Mouse (Mus musculus): ENCODE measurements around the gene Phb2. TPM values are rescaled to one million over a fixed set of nuclear protein-coding genes. Genes with fewer than 3 reads are reported as not detected.
A peak's percentile ranks its signal among the peaks of the same experiment; 100 is the strongest.
"Not testable (repeated sequence)": the region's sequence is repeated elsewhere in the genome, so short reads cannot be mapped to it uniquely, and the experiment has no call there.

Gene Phb2
- polyA plus RNA-seq, 1 experiment = 193 TPM

DNA sequence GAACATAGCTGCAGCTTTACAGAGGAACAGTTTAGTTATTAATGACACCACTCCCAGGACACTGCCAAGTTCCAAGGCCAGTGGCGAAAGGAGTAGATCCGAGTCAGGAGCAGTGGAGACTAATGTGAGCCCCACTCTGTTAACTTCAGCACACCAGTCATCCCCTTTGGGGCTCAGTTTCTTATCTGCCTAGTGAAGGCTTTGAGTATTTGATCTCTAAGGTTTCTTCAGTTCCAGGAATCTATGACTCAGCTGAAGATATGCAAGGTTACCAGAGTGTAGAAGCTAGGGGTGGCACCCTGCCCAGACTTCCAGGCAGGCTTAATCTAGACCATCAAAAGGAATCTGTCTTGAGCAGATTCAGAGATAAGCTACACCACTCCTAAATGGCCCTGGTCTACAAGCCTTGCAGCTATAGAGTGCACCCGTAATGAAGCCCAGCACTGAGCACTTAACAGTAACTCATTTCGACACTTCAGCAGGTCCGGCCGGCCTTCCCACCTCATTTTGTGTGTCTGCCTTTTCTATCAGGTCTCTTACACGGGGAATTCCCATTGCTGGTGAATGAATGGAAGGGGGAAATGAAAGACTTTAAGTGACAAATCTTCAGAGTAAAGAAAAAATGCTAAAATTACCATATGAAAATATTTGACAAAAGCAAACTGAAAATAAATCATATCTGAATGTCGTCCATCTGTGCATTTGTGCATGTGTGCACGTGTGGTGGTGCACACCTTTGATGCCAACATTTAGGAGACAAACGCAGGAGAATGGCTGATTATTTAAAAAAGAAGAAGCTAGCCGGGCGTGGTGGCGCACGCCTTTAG is 28.3 kb upstream of the Phb2 start:
- DNase-seq = peak; percentile 89
- WGBS = 53% methylated on average over 14 of the region's 14 CpGs
- no peaks in the 10 kb centered on the region for H3K27me3 ChIP-seq (replicated peaks; ENCODE audit: control insufficient read depth, insufficient read depth, low read length)
- H3K36me3 ChIP-seq (ENCODE audit: control insufficient read depth, insufficient read depth, low read length) = no peaks in the 10 kb centered on the region
- H3K27ac ChIP-seq (ENCODE audit: insufficient read depth, low read depth, low read length) = peak overlapping the region; percentile 69
- TF ChIP-seq CTCF (conservative IDR thresholded peaks at IDR 0.05; ENCODE audit: insufficient read depth, insufficient read length, low read depth, low read length) (no peak), POLR2A (IDR thresholded peaks at IDR 0.05; ENCODE audit: low read depth, low read length) (no peak)
- H3K4me1 ChIP-seq (ENCODE audit: control insufficient read depth, insufficient read depth, low read length) = peaks cover 23% of the 10 kb centered on the region
- no peak overlapping the region for H3K4me3 ChIP-seq (ENCODE audit: insufficient read depth, low read depth, low read length)

DNA sequence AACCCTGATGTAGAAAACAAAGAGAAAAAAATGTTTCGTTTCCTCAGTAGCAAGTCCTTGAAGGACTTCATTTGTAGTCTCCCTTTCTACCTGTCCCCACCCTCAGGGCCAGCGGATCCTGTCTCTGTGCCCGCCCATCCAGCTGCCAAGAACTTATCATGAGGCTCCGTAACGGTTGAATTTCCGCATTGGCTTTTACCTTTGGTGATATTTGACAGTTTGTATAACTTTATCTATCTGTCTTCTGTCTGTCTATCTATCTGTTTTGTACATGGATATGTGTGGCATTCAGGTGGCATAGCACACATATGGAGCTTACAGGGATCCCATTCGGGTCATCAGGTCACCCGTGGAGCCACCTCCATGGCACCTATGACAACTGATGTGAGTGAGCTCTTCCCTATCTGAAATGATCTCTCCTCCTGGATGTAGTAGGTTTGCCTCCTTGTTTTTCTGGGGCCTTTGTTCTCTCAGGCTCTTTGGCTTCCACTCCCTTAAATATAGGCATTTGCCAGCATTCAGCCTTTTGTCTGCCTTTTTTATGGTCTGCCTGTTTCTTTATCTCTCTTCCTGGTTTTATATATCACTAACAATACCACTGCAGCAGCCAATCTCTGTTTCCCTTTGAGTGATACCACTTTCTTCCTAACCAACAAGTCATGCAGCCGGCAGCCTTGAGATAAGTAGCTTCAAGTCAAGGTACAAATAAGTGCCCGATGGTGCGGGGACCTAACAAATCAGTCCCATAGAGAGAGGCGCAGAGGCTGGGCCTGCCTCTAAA is 26.3 kb upstream of the Phb2 start:
- TF ChIP-seq POLR2A (IDR thresholded peaks at IDR 0.05; ENCODE audit: low read depth, low read length) = no peak
- no peak for TF ChIP-seq CTCF (conservative IDR thresholded peaks at IDR 0.05; ENCODE audit: insufficient read depth, insufficient read length, low read depth, low read length)
- DNase-seq = no peak
- H3K4me3 ChIP-seq (ENCODE audit: insufficient read depth, low read depth, low read length) = no peak overlapping the region
- H3K27ac ChIP-seq (ENCODE audit: insufficient read depth, low read depth, low read length) = no peak overlapping the region
- 93% methylated on average over 12 of the region's 12 CpGs for WGBS
- no peaks in the 10 kb centered on the region for H3K36me3 ChIP-seq (ENCODE audit: control insufficient read depth, insufficient read depth, low read length)
- peaks cover 25% of the 10 kb centered on the region for H3K4me1 ChIP-seq (ENCODE audit: control insufficient read depth, insufficient read depth, low read length)
- H3K27me3 ChIP-seq (replicated peaks; ENCODE audit: control insufficient read depth, insufficient read depth, low read length) = no peaks in the 10 kb centered on the region

GRCm38 (mm10) chr6:124686644-124687043 is 25.5 kb upstream of the Phb2 start:
- DNase-seq; H3K27ac ChIP-seq (ENCODE audit: insufficient read depth, low read depth, low read length); H3K4me3 ChIP-seq (ENCODE audit: insufficient read depth, low read depth, low read length); H3K36me3 ChIP-seq (ENCODE audit: control insufficient read depth, insufficient read depth, low read length); H3K27me3 ChIP-seq (replicated peaks; ENCODE audit: control insufficient read depth, insufficient read depth, low read length): not testable (repeated sequence)
- H3K4me1 ChIP-seq (ENCODE audit: control insufficient read depth, insufficient read depth, low read length) = peaks cover 25% of the 10 kb centered on the region
- WGBS = 95% methylated on average over 1 of the region's 1 CpGs

GRCm38 (mm10) chr6:124688151-124688758 is 23.9 kb upstream of the Phb2 start:
- H3K27ac ChIP-seq (ENCODE audit: insufficient read depth, low read depth, low read length) = no peak overlapping the region
- H3K27me3 ChIP-seq (replicated peaks; ENCODE audit: control insufficient read depth, insufficient read depth, low read length) = no peaks in the 10 kb centered on the region
- WGBS = 65% methylated on average over 8 of the region's 8 CpGs
- no peak overlapping the region for H3K4me3 ChIP-seq (ENCODE audit: insufficient read depth, low read depth, low read length)
- DNase-seq = no peak
- no peak for TF ChIP-seq POLR2A (IDR thresholded peaks at IDR 0.05; ENCODE audit: low read depth, low read length)
- TF ChIP-seq CTCF (conservative IDR thresholded peaks at IDR 0.05; ENCODE audit: insufficient read depth, insufficient read length, low read depth, low read length) = no peak
- H3K36me3 ChIP-seq (ENCODE audit: control insufficient read depth, insufficient read depth, low read length) = no peaks in the 10 kb centered on the region
- H3K4me1 ChIP-seq (ENCODE audit: control insufficient read depth, insufficient read depth, low read length) = peaks cover 21% of the 10 kb centered on the region

GRCm38 (mm10) chr6:124689011-124689410 is 23.1 kb upstream of the Phb2 start:
- TF ChIP-seq CTCF (conservative IDR thresholded peaks at IDR 0.05; ENCODE audit: insufficient read depth, insufficient read length, low read depth, low read length) (no peak), POLR2A (IDR thresholded peaks at IDR 0.05; ENCODE audit: low read depth, low read length) (no peak)
- Histone ChIP-seq H3K36me3 (ENCODE audit: control insufficient read depth, insufficient read depth, low read length) (no peaks in the 10 kb centered on the region), H3K27me3 (replicated peaks; ENCODE audit: control insufficient read depth, insufficient read depth, low read length) (no peaks in the 10 kb centered on the region), H3K4me1 (ENCODE audit: control insufficient read depth, insufficient read depth, low read length) (peaks cover 21% of the 10 kb centered on the region), H3K27ac (ENCODE audit: insufficient read depth, low read depth, low read length) (no peak overlapping the region), H3K4me3 (ENCODE audit: insufficient read depth, low read depth, low read length) (no peak overlapping the region)
- 77% methylated on average over 3 of the region's 3 CpGs for WGBS
- no peak for DNase-seq

DNA sequence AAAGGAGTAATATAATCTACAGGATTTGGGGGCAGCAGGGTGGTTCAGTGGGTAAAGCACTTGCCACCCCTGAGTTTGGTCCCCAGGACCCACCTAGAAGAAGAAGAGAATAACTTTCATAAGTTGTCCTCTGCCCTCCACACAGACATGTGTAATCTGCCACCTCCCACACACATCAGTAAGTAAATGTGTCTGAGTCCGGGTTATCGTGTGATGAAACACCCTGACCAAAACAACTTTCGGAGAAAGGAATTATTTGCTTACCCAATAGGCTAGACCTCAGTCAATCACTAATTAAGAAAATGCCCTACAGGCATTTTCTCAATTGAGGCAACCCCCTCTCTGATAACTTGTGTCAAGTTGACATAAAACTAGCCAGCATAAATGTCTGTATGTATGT is 21.6 kb upstream of the Phb2 start:
- TF ChIP-seq POLR2A (IDR thresholded peaks at IDR 0.05; ENCODE audit: low read depth, low read length) (no peak), CTCF (conservative IDR thresholded peaks at IDR 0.05; ENCODE audit: insufficient read depth, insufficient read length, low read depth, low read length) (no peak)
- peaks cover 26% of the 10 kb centered on the region for H3K4me1 ChIP-seq (ENCODE audit: control insufficient read depth, insufficient read depth, low read length)
- H3K4me3 ChIP-seq (ENCODE audit: insufficient read depth, low read depth, low read length) = no peak overlapping the region
- H3K27me3 ChIP-seq (replicated peaks; ENCODE audit: control insufficient read depth, insufficient read depth, low read length) = no peaks in the 10 kb centered on the region
- no peaks in the 10 kb centered on the region for H3K36me3 ChIP-seq (ENCODE audit: control insufficient read depth, insufficient read depth, low read length)
- peak; percentile 22 for DNase-seq
- 60% methylated on average over 3 of the region's 3 CpGs for WGBS
- no peak overlapping the region for H3K27ac ChIP-seq (ENCODE audit: insufficient read depth, low read depth, low read length)

All from kidney, adult 2 months (tissue).